Mouse (Mus musculus): Measurements from ENCODE around the gene Pex11g. TPM values are rescaled to one million over a fixed set of nuclear protein-coding genes. Genes with fewer than 3 reads are reported as not detected.

Gene Pex11g
- total RNA-seq, 2 experiments from 2014 or later, result 0.33 to 0.77 TPM

GRCm38 (mm10) chr8:3482240-3482740 lies 14.8 kb upstream of the Pex11g start:
- no peak for DNase-seq (ENCODE audit: low spot score in 2 of 2)

- DNase-seq (ENCODE audit: low spot score in 2 of 2), result no peak
Observed at GRCm38 (mm10) chr8:3481605-3482004, 14.1 kb upstream of the Pex11g start.

GRCm38 (mm10) chr8:3480221-3480785 lies 12.8 kb upstream of the Pex11g start:
- DNase-seq (ENCODE audit: low spot score in 2 of 2), result no peak

GRCm38 (mm10) chr8:3475715-3476429 lies 8.4 kb upstream of the Pex11g start:
- DNase-seq (ENCODE audit: low spot score in 2 of 2), result no peak

- no peak for DNase-seq (ENCODE audit: low spot score in 2 of 2)
Observed at GRCm38 (mm10) chr8:3470562-3470961, 3.1 kb upstream of the Pex11g start, which contains the start of gene Tex45. Gene Tex45 (plus strand): TSS chr8:3470862.

- no peak for DNase-seq (ENCODE audit: low spot score in 2 of 2)
Observed at GRCm38 (mm10) chr8:3468838-3469237, 1.4 kb upstream of the Pex11g start.

- no peak for DNase-seq (ENCODE audit: low spot score in 2 of 2)
Observed at GRCm38 (mm10) chr8:3467886-3468545, 536 bp upstream of the Pex11g start.

GRCm38 (mm10) chr8:3464309-3464708 lies 3.2 kb downstream of the Pex11g start:
- no peak for DNase-seq (ENCODE audit: low spot score in 2 of 2)

GRCm38 (mm10) chr8:3463248-3463647 lies 4.2 kb downstream of the Pex11g start:
- DNase-seq (ENCODE audit: low spot score in 2 of 2), result no peak

GRCm38 (mm10) chr8:3451992-3452391 lies 15.5 kb downstream of the Pex11g start:
- DNase-seq (ENCODE audit: low spot score in 2 of 2), result no peak

- peak; percentile 33 to 51 for DNase-seq (ENCODE audit: low spot score in 2 of 2)
Observed at GRCm38 (mm10) chr8:3450670-3451069, 16.8 kb downstream of the Pex11g start.

- no peak for DNase-seq (ENCODE audit: low spot score in 2 of 2)
Observed at GRCm38 (mm10) chr8:3449226-3449625, 18.3 kb downstream of the Pex11g start.

- no peak for DNase-seq (ENCODE audit: low spot score in 2 of 2)
Observed at GRCm38 (mm10) chr8:3439510-3439909, 28.0 kb downstream of the Pex11g start.

GRCm38 (mm10) chr8:3436492-3436891 lies 31.0 kb downstream of the Pex11g start:
- DNase-seq (ENCODE audit: low spot score in 2 of 2), result no peak

GRCm38 (mm10) chr8:3431113-3431512 lies 36.4 kb downstream of the Pex11g start:
- no peak for DNase-seq (ENCODE audit: low spot score in 2 of 2)

GRCm38 (mm10) chr8:3429966-3430365 lies 37.5 kb downstream of the Pex11g start:
- DNase-seq (ENCODE audit: low spot score in 2 of 2), result no peak

GRCm38 (mm10) chr8:3428426-3428825 lies 39.1 kb downstream of the Pex11g start:
- no peak for DNase-seq (ENCODE audit: low spot score in 2 of 2)

GRCm38 (mm10) chr8:3426211-3426610 lies 41.3 kb downstream of the Pex11g start:
- DNase-seq (ENCODE audit: low spot score in 2 of 2), result no peak

GRCm38 (mm10) chr8:3425217-3425616 lies 42.3 kb downstream of the Pex11g start:
- DNase-seq (ENCODE audit: low spot score in 2 of 2), result no peak

- no peak for DNase-seq (ENCODE audit: low spot score in 2 of 2)
Observed at GRCm38 (mm10) chr8:3421507-3421906, 46.0 kb downstream of the Pex11g start.

GRCm38 (mm10) chr8:3420105-3420706 lies 47.3 kb downstream of the Pex11g start:
- no peak for DNase-seq (ENCODE audit: low spot score in 2 of 2)

- DNase-seq (ENCODE audit: low spot score in 2 of 2), result no peak
Observed at GRCm38 (mm10) chr8:3418101-3418500, 49.4 kb downstream of the Pex11g start.
